Comparison of ENCODE assay signal across 8 mouse cellular contexts in genomic region chr7:27257852-27258204, GRCm38 (mm10). TPM values are rescaled to one million over a fixed set of nuclear protein-coding genes. Genes with fewer than 3 reads are reported as not detected.
DNase-seq lines count a peak whose midpoint lies in the region; ATAC-seq and TF ChIP-seq lines count a peak whose summit lies in the region.

No protein-coding gene starts in this region.

- H3K27ac ChIP-seq in CH12.LX (ENCODE audit: insufficient read depth, low read depth): no peak overlapping the region; the same call in 1 of the 2 replicates
- H3K27ac ChIP-seq in forebrain, embryonic 14.5 days (ENCODE audit: low read depth, low read length): peak overlapping the region; percentile 87

- no peak for TF ChIP-seq RAD21 in CH12.LX (IDR thresholded peaks at IDR 0.05; ENCODE audit: low read depth, low read length)

- peak overlapping the region; percentile 61 for H3K9ac ChIP-seq in CH12.LX (ENCODE audit: insufficient read depth, low read depth)
- peak overlapping the region; percentile 6 for H3K9ac ChIP-seq in forebrain, embryonic 14.5 days (ENCODE audit: low read length)

- peaks cover 45% of the 10 kb centered on the region for H3K4me1 ChIP-seq in erythroblast, embryonic 14.5 days (ENCODE audit: control insufficient read depth)
- peaks cover 5 to 21% of the 10 kb centered on the region in 2 experiments for H3K4me1 ChIP-seq in CH12.LX (ENCODE audit: control insufficient read depth in 1 of 2, insufficient read depth in 2 of 2)
- peaks cover 27% of the 10 kb centered on the region for H3K4me1 ChIP-seq in forebrain, embryonic 14.5 days (ENCODE audit: control insufficient read depth, insufficient read depth, low read length)

- no peak for TF ChIP-seq POLR2A in CH12.LX (IDR thresholded peaks at IDR 0.05; ENCODE audit: low read depth, low read length)

- DNase-seq in CH12.LX (ENCODE audit: extremely low read depth): no peak
- DNase-seq in forebrain, embryonic 14.5 days (ENCODE audit: low spot score): peak; percentile 77
- peak; percentile 44 for DNase-seq in mesoderm, embryonic 11.5 days (ENCODE audit: low read depth, low spot score)
- DNase-seq in frontal cortex, postnatal 25 days (ENCODE audit: low spot score in 2 of 2): no peak
- no peak for DNase-seq in spleen, postnatal 10 days (ENCODE audit: low spot score in 2 of 2)
- no peak for DNase-seq in layer of hippocampus, adult 9-10 months (ENCODE audit: low spot score)

- no peak for TF ChIP-seq EP300 in CH12.LX (IDR thresholded peaks at IDR 0.05; ENCODE audit: low read length)

- peaks cover 10% of the 10 kb centered on the region for H3K36me3 ChIP-seq in erythroblast, embryonic 14.5 days (ENCODE audit: control insufficient read depth)
- peaks cover 13 to 52% of the 10 kb centered on the region in 2 experiments for H3K36me3 ChIP-seq in CH12.LX (replicated peaks in 1 of 2; ENCODE audit: control insufficient read depth in 1 of 2, insufficient read depth in 1 of 2, low read length in 1 of 2)
- peaks cover 20% of the 10 kb centered on the region for H3K36me3 ChIP-seq in forebrain, embryonic 14.5 days (ENCODE audit: control insufficient read depth, insufficient read depth, low read length)

- peak overlapping the region; percentile 61 for H3K4me3 ChIP-seq in erythroblast, embryonic 14.5 days (replicated peaks)
- H3K4me3 ChIP-seq in CH12.LX (replicated peaks in 1 of 3; ENCODE audit: low read depth in 2 of 3, low read length in 2 of 3, poor library complexity in 1 of 3): peak overlapping the region in 2 of 3 experiments; percentile 30 to 58
- peak overlapping the region; percentile 74 for H3K4me3 ChIP-seq in forebrain, embryonic 14.5 days (ENCODE audit: low read depth, low read length)

- no peak for ATAC-seq in erythroblast, adult 5-6 weeks (replicated peaks; ENCODE audit: low FRiP score, poor library complexity, severe bottlenecking)
- ATAC-seq in forebrain, embryonic 14.5 days: peak; percentile 47

- peak overlapping the region; percentile 90 for H3K4me2 ChIP-seq in CH12.LX (ENCODE audit: insufficient read depth, low read depth, poor library complexity, severe bottlenecking)
- H3K4me2 ChIP-seq in forebrain, embryonic 14.5 days (ENCODE audit: low read length): peak overlapping the region; percentile 88

- H3K27me3 ChIP-seq in erythroblast, embryonic 14.5 days (ENCODE audit: control insufficient read depth): peaks cover 22% of the 10 kb centered on the region
- no peaks in the 10 kb centered on the region for H3K27me3 ChIP-seq in CH12.LX (replicated peaks)
- H3K27me3 ChIP-seq in forebrain, embryonic 14.5 days (replicated peaks; ENCODE audit: control insufficient read depth, insufficient read depth, low read length): no peaks in the 10 kb centered on the region

- H3K9me3 ChIP-seq in erythroblast, embryonic 14.5 days (ENCODE audit: control insufficient read depth, low read length): no peaks in the 10 kb centered on the region
- H3K9me3 ChIP-seq in CH12.LX (replicated peaks; ENCODE audit: low read length): peaks cover 6% of the 10 kb centered on the region
- H3K9me3 ChIP-seq in forebrain, embryonic 14.5 days (replicated peaks; ENCODE audit: control insufficient read depth, low read length): no peaks in the 10 kb centered on the region

- H3K79me2 ChIP-seq in CH12.LX (replicated peaks; ENCODE audit: control insufficient read depth, extremely low read depth, insufficient read depth, poor library complexity, severe bottlenecking): no peaks in the 10 kb centered on the region

- dilution Hi-C loops in CH12.LX (cut with MboI; ENCODE audit: extremely low pct_ligation_motif_present, extremely low pct_unique_long_range_greater_than_20kb, low sequenced_read_pairs): no loop called here

- TF ChIP-seq CTCF in CH12.LX (conservative IDR thresholded peaks at IDR 0.05 in 1 of 2, IDR thresholded peaks at IDR 0.05 in 1 of 2; ENCODE audit: low read depth in 2 of 2, low read length in 2 of 2): no peak

- in situ Hi-C loops in CH12.LX (cut with MboI; ENCODE audit: low pct_ligation_motif_present, low pct_unique_long_range_greater_than_20kb, low sequenced_read_pairs): no loop called here

- whole genome bisulfite sequencing in forebrain, embryonic 14.5 days: 0% methylated on average over 5 of the region's 6 CpGs

TF ChIP-seq in CH12.LX, 34 proteins besides CTCF, POLR2A, EP300 and RAD21:
- no peak for TF ChIP-seq TBP (conservative IDR thresholded peaks at IDR 0.05; ENCODE audit: low read depth, low read length)
- no peak for TF ChIP-seq POLR2AphosphoS2 (IDR thresholded peaks at IDR 0.05; ENCODE audit: low read depth, low read length)
- TF ChIP-seq TCF12 (IDR thresholded peaks at IDR 0.05; ENCODE audit: low read depth, low read length): no peak

RNA-seq across cellular contexts. Expression of gene Numbl, which starts 0.4 kb away (rescaled TPM):
- polyA plus RNA-seq in erythroblast, embryonic 14.5 days (2012): 0.09 and 0.19 TPM in 2 replicates
- total RNA-seq in erythroblast, adult 5-6 weeks (2015; ENCODE audit: low replicate concordance): 0.42 and 0.58 TPM in 2 replicates
- total RNA-seq in erythroblast, adult 5-6 weeks (2017; ENCODE audit: low replicate concordance): 0.17 and 1.5 TPM in 2 replicates
- total RNA-seq in CH12.LX (2012; rRNA removed): 1.5 and 2.3 TPM in 2 replicates
- 0.68 and 0.81 TPM in 2 replicates for total RNA-seq in CH12.LX (2014; rRNA removed)
- polyA plus RNA-seq in CH12.LX (2012; ENCODE audit: insufficient read length, low read depth): 2.7 and 2.9 TPM in 2 replicates
- polyA plus RNA-seq in forebrain, embryonic 14.5 days (2014; fragmentation: Nextera tagmentation; extraction: Ambion mirVana): 22.9 and 28.6 TPM in 2 replicates

RNA-seq across cellular contexts. Expression of gene Coq8b, which starts 25.0 kb away (rescaled TPM):
- polyA plus RNA-seq in erythroblast, embryonic 14.5 days (2012): 2.7 and 2.8 TPM in 2 replicates
- total RNA-seq in erythroblast, adult 5-6 weeks (2015; ENCODE audit: low replicate concordance): 2.1 and 3.5 TPM in 2 replicates
- total RNA-seq in erythroblast, adult 5-6 weeks (2017; ENCODE audit: low replicate concordance): 2.9 and 4.5 TPM in 2 replicates
- total RNA-seq in CH12.LX (2012; rRNA removed) (21.7 and 26.5 TPM in 2 replicates), CH12.LX (2014; rRNA removed) (16.0 and 19.7 TPM in 2 replicates)
- 20.6 and 21.3 TPM in 2 replicates for polyA plus RNA-seq in CH12.LX (2012; ENCODE audit: insufficient read length, low read depth)
- 21.1 and 22.9 TPM in 2 replicates for polyA plus RNA-seq in forebrain, embryonic 14.5 days (2014; fragmentation: Nextera tagmentation; extraction: Ambion mirVana)

RNA-seq across cellular contexts. Expression of gene Itpkc, which starts 29.4 kb away (rescaled TPM):
- polyA plus RNA-seq in erythroblast, embryonic 14.5 days (2012): 0.12 TPM in 2 replicates
- 2.3 TPM in 1 of 2 replicates, not detected in the other for total RNA-seq in erythroblast, adult 5-6 weeks (2015; ENCODE audit: low replicate concordance)
- total RNA-seq in erythroblast, adult 5-6 weeks (2017; ENCODE audit: low replicate concordance): 0.60 and 1.5 TPM in 2 replicates
- total RNA-seq in CH12.LX (2012; rRNA removed) (5.9 and 8.1 TPM in 2 replicates), CH12.LX (2014; rRNA removed) (3.2 and 4.0 TPM in 2 replicates)
- polyA plus RNA-seq in CH12.LX (2012; ENCODE audit: insufficient read length, low read depth): 4.0 and 4.1 TPM in 2 replicates
- 4.4 and 6.5 TPM in 2 replicates for polyA plus RNA-seq in forebrain, embryonic 14.5 days (2014; fragmentation: Nextera tagmentation; extraction: Ambion mirVana)

Comparison
In these comparisons a context has a peak if more than half of its experiments do, and no peak if none do; other contexts are left out.
1. DNase-seq: peak in forebrain, embryonic 14.5 days (single experiment) and mesoderm, embryonic 11.5 days (single experiment); none in CH12.LX (single experiment), frontal cortex, postnatal 25 days (0 of 2), spleen, postnatal 10 days (0 of 2) and layer of hippocampus, adult 9-10 months (single experiment).
2. Peak in every context shown above with its lines, with median percentiles within 50 percentile points of each other: H3K4me3 ChIP-seq.